Mouse (Mus musculus) midbrain, postnatal 0 days (tissue): Measurements from ENCODE around the gene Gm45021. TPM values are rescaled to one million over a fixed set of nuclear protein-coding genes. Genes with fewer than 3 reads are reported as not detected.

Source experiments
- ATAC-seq: fragments of 200-750 bp; cut with Nextera tagmentation; 2 replicates; pipeline ENCODE4 v1.8.0; 2017; ENCODE audit warnings: moderate number of reproducible peaks, mild to moderate bottlenecking, moderate TSS enrichment, moderate library complexity; ENCODE audit not compliant: low FRiP score
- DNase-seq: peaks from one replicate; pipeline ENCODE4 v3.0.0-alpha.2; 2015; ENCODE audit warnings: low spot score
- H3K27ac ChIP-seq: fragments of 300-500 bp; sonication (generic); 2 replicates; pipeline ENCODE4 v1.5.1; 2014; ENCODE audit warnings: low read depth, mild to moderate bottlenecking, low read length, mixed read lengths
- H3K27me3 ChIP-seq: fragments of 300-500 bp; sonication (generic); 2 replicates; pipeline ENCODE4 v1.6.1; 2014; ENCODE audit warnings: low read length, control low read depth, mixed read lengths; ENCODE audit not compliant: insufficient read depth
- H3K36me3 ChIP-seq: fragments of 300-500 bp; sonication (generic); 2 replicates; pipeline ENCODE4 v1.6.1; 2014; ENCODE audit warnings: low read length, control low read depth, mixed read lengths; ENCODE audit not compliant: insufficient read depth
- H3K4me1 ChIP-seq: fragments of 300-500 bp; sonication (generic); 2 replicates; pipeline ENCODE4 v1.6.1; 2014; ENCODE audit warnings: mild to moderate bottlenecking, control low read depth, antibody characterized with exemption, low read length, mixed read lengths; ENCODE audit not compliant: insufficient read depth
- H3K4me2 ChIP-seq: fragments of 300-500 bp; sonication (generic); 2 replicates; pipeline ENCODE4 v1.6.1; 2014; ENCODE audit warnings: low read depth, mild to moderate bottlenecking, low read length, mixed read lengths; ENCODE audit not compliant: poor library complexity, severe bottlenecking
- H3K4me3 ChIP-seq: fragments of 300-500 bp; sonication (generic); 2 replicates; pipeline ENCODE4 v1.5.1; 2014; ENCODE audit warnings: low read depth, mild to moderate bottlenecking, low read length, moderate library complexity
- H3K9ac ChIP-seq: fragments of 300-500 bp; sonication (generic); replicated peaks from 2 replicates; pipeline ENCODE4 v1.6.1; 2014; ENCODE audit warnings: mild to moderate bottlenecking, low read length, moderate library complexity, mixed read lengths; ENCODE audit not compliant: poor library complexity, severe bottlenecking
- H3K9me3 ChIP-seq: fragments of 300-500 bp; sonication (generic); 2 replicates; pipeline ENCODE4 v1.6.1; 2016; ENCODE audit warnings: low read length, control low read depth
- CTCF ChIP-seq: IDR thresholded peaks from 2 replicates; pipeline ENCODE4 v1.5.1; 2016; ENCODE audit warnings: antibody characterized with exemption, mild to moderate bottlenecking
- WGBS: fragments of 180-500 bp; shearing (Covaris S2); extraction: QIAGEN DNeasy Blood & Tissue Kit; methylation state at CpG from one replicate; pipeline ENCODE4 v1.1.7; 2014; 5-methylcytosine and 5-hydroxymethylcytosine counted together
- polyA plus RNA-seq: library from polyadenylated mRNA; unstranded; fragments of >200 nt; fragmentation: Nextera tagmentation; extraction: Ambion mirVana; gene quantifications from 2 replicates; pipeline ENCODE4 v1.2.1, GENCODE M21; 2015
- total RNA-seq: library from RNA; depleted of rRNA; stranded (reverse); fragments of >200 nt; gene quantifications from 2 replicates; pipeline ENCODE4 v1.2.3, GENCODE M21; 2014

Gene Gm45021
- total and polyA plus RNA-seq, 2 experiments from 2014 or later = not detected

DNA sequence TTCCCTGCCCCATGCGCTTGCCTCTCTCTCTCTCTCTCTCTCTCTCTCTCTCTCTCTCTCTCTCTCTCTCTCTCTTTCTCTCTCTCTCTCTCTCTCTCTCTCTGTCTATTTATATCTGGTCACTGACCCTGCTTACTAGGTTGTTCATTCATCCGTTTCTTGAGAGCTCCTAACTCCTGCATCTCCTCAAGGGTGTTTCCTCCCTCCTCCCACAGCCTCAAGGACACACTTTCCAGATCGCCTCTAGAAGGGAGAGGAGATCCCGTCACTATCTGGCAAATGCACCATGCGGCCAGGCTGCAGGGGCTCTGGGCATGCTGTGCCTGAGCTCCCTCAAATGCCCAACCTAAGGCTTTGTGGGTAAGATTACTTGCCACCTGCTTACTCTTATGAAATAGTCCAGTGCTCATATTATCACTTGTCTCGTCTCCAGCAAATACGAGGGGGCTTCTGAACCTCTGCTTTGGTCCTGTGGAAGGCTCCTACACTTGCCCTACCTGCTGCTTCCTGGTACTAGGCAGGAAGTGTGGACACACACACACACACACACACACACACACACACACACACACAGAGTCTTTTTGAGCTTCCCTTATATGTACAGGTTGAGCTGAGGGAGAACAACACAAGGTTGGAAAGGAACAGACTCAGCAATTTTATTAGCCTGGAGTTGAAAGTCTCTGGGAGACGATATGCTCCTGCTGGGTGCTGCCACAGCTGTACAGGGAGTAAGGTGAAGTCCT is 20.2 kb upstream of the Gm45021 start:
- no peak overlapping the region for H3K4me3 ChIP-seq
- no peak overlapping the region for H3K4me2 ChIP-seq
- H3K27ac ChIP-seq = no peak overlapping the region
- no peak for DNase-seq
- no peak for ATAC-seq
- TF ChIP-seq CTCF = no peak
- H3K36me3 ChIP-seq = peaks cover 20% of the 10 kb centered on the region
- H3K27me3 ChIP-seq = no peaks in the 10 kb centered on the region
- 82% methylated on average over 8 of the region's 8 CpGs for WGBS
- H3K4me1 ChIP-seq = no peaks in the 10 kb centered on the region
- no peaks in the 10 kb centered on the region for H3K9me3 ChIP-seq
- no peak overlapping the region for H3K9ac ChIP-seq

DNA sequence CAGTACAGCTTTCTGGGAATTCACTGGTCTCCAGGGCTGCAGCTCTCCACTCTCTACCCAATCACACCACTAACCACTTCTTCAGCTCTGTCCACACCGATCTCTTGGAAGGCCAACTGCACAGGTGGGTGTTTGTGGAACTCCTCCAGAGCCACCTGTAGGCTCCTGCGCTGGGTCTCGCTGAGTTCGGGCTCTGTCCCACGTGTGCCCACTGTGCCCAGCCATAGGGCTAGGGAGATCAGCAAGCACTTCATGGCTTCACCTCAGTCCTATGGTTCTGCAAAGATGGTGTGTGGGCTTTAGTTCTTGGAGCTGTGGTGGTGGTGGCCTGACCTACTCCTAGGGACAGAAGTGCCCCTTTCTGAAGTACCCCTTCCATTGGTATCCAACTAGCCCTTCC is 17.4 kb upstream of the Gm45021 start:
- peaks cover 7% of the 10 kb centered on the region for H3K36me3 ChIP-seq
- H3K9ac ChIP-seq = no peak overlapping the region
- H3K27me3 ChIP-seq = no peaks in the 10 kb centered on the region
- no peak overlapping the region for H3K4me3 ChIP-seq
- no peak overlapping the region for H3K27ac ChIP-seq
- no peak for TF ChIP-seq CTCF
- no peaks in the 10 kb centered on the region for H3K4me1 ChIP-seq
- no peak for DNase-seq
- no peaks in the 10 kb centered on the region for H3K9me3 ChIP-seq
- WGBS = 94% methylated on average over 5 of the region's 5 CpGs
- H3K4me2 ChIP-seq = no peak overlapping the region
- no peak for ATAC-seq

DNA sequence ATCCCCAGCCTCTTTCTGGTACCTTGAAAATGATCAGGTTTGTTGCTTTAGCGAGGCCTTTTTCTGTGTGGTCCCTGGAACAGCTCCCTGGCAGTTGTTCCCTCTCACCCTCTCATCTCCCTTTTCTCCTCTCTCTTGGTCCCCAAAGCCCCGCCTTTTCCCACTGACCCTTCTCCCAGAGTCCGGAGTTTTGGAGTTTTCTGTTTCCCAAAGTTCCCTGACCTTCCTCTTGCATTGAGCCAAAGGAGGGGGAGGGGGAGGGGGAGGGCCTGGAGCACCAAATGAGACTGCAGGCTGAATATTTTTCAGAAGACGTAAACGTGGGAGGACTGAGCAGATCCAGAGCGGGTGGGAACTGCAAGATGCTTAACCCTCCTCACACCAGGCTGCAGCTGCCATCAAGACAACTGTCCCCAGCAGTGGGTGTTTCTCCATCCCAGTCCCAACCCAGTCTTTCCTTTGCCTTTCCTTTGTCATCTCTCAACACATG is 16.8 kb upstream of the Gm45021 start, which contains the start of gene Rarres2:
Rarres2 (minus strand) TSS at position 218 of the 490 bp plus-strand sequence.
- Histone ChIP-seq H3K4me3 (no peak within 1 kb of the TSS), H3K27me3 (no peaks in the 10 kb centered on the region), H3K9me3 (no peaks in the 10 kb centered on the region), H3K9ac (no peak within 1 kb of the TSS), H3K4me2 (no peak within 1 kb of the TSS), H3K27ac (no peak within 1 kb of the TSS), H3K36me3 (peaks cover 7% of the 10 kb centered on the region), H3K4me1 (no peaks in the 10 kb centered on the region)
- DNase-seq (no peak), ATAC-seq (no peak)
- TF ChIP-seq CTCF = no peak
- 41% methylated on average over 6 of the region's 6 CpGs for WGBS

DNA sequence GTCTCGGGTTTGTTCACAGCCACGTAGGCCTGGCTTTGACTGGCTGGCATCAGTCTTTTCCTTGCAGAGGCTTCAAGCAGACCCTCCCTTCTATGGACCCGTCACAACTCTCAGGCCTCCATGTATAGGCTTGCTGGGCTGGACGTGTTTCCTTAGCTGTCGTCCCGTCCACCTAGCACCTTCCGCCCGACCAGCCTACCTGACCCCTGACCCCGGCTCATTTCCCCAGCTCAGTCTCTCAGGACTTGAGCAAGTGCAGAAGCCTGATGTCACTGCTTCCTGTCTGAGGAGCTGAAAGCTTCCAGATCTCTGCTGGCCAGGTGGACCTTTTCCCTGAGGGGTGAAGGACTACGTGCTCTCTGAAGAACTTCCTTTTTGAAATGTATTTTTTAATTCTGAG is 16.1 kb upstream of the Gm45021 start:
- 72% methylated on average over 10 of the region's 10 CpGs for WGBS
- no peak for ATAC-seq

DNA sequence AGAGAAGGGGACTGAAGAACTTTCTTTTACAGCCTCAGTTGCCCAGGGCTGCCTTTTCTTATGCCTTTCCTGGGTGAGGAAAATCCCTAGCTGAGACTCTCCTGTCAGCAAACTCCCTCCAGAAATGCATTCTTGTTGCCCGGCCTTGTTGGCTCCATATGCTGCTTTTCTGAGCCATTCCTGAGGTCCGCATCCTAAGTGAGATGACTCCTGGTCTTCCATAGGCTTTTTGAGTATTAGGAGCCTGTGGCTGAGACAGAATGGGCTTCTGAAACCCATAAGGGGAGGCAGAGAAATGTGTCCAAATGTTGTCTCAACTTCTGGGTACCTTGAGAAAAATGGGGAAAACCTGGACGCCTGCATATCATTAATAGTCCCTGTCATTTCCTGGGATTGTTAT is 15.4 kb upstream of the Gm45021 start:
- Histone ChIP-seq H3K4me2 (no peak overlapping the region), H3K9me3 (no peaks in the 10 kb centered on the region), H3K4me3 (no peak overlapping the region), H3K4me1 (no peaks in the 10 kb centered on the region), H3K27me3 (no peaks in the 10 kb centered on the region), H3K27ac (no peak overlapping the region), H3K36me3 (no peaks in the 10 kb centered on the region), H3K9ac (no peak overlapping the region)
- DNase-seq (no peak), ATAC-seq (no peak)
- WGBS = 85% methylated on average over 3 of the region's 3 CpGs
- TF ChIP-seq CTCF = no peak

More for the DNA sequence above, 16.1 kb upstream of the Gm45021 start:
- H3K27me3 ChIP-seq = no peaks in the 10 kb centered on the region
- H3K9ac ChIP-seq = no peak overlapping the region
- no peak for TF ChIP-seq CTCF
- H3K27ac ChIP-seq = no peak overlapping the region
- DNase-seq = no peak
- peaks cover 5% of the 10 kb centered on the region for H3K36me3 ChIP-seq
- H3K9me3 ChIP-seq = no peaks in the 10 kb centered on the region
- no peak overlapping the region for H3K4me2 ChIP-seq
- no peak overlapping the region for H3K4me3 ChIP-seq
- H3K4me1 ChIP-seq = no peaks in the 10 kb centered on the region

DNA sequence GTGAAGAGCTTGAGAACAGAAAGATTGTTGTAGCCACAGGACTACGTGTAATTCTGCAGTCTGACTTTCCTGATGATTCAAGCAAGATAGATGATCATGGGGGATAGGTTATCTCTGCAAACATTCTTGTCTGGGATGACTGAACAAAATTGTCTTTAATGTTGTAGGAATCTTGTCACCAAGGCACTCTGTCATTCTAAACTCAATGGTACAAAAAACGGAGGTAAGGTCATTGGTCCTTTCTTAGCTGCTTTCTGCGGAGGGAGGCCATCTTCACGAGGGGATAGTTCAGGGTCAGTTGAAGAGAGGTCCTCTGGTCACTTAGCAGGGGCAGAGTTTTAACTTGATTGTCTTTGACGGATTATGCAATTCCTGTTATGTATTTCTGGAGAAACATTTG is 10.7 kb upstream of the Gm45021 start:
- WGBS = 75% methylated on average over 5 of the region's 5 CpGs
- H3K4me2 ChIP-seq = no peak overlapping the region
- H3K36me3 ChIP-seq = no peaks in the 10 kb centered on the region
- no peak overlapping the region for H3K4me3 ChIP-seq
- H3K4me1 ChIP-seq = no peaks in the 10 kb centered on the region
- H3K9me3 ChIP-seq = no peaks in the 10 kb centered on the region
- no peaks in the 10 kb centered on the region for H3K27me3 ChIP-seq
- no peak overlapping the region for H3K27ac ChIP-seq
- TF ChIP-seq CTCF = no peak
- no peak overlapping the region for H3K9ac ChIP-seq
- DNase-seq (no peak), ATAC-seq (no peak)
